In genomic region chr7:141338576-141339131, GRCm38 (mm10) we compare ENCODE assay signal across 8 mouse cellular contexts. TPM values are rescaled to one million over a fixed set of nuclear protein-coding genes. Genes with fewer than 3 reads are reported as not detected.
A peak's percentile ranks its signal among the peaks of the same experiment; 100 is the strongest.
DNase-seq lines count a peak whose midpoint lies in the region; ATAC-seq lines count a peak whose summit lies in the region.

Eps8l2 (plus strand) TSS chr7:141338880.

- peak within 1 kb of the TSS; percentile 53 for H3K9ac ChIP-seq in heart, embryonic 12.5 days
- H3K9ac ChIP-seq in kidney, embryonic 16.5 days (replicated peaks; ENCODE audit: low read length): peak within 1 kb of the TSS; percentile 73
- peak within 1 kb of the TSS; percentile 22; the same call in 1 of the 2 replicates for H3K9ac ChIP-seq in stomach, embryonic 15.5 days

- peak within 1 kb of the TSS; percentile 65 for H3K4me2 ChIP-seq in heart, embryonic 12.5 days
- H3K4me2 ChIP-seq in kidney, embryonic 16.5 days (replicated peaks; ENCODE audit: low read depth, low read length): peak within 1 kb of the TSS; percentile 63
- H3K4me2 ChIP-seq in stomach, embryonic 15.5 days: peak within 1 kb of the TSS; percentile 56

- 3% methylated on average over 23 of the region's 23 CpGs for WGBS in heart, embryonic 12.5 days
- 4% methylated on average over 23 of the region's 23 CpGs for WGBS in kidney, embryonic 16.5 days
- WGBS in stomach, embryonic 15.5 days: 6% methylated on average over 22 of the region's 23 CpGs

- peaks cover 8% of the 10 kb centered on the region for H3K4me1 ChIP-seq in heart, embryonic 12.5 days (replicated peaks)
- H3K4me1 ChIP-seq in kidney, embryonic 16.5 days (ENCODE audit: insufficient read depth, low read length): peaks cover 19% of the 10 kb centered on the region
- H3K4me1 ChIP-seq in stomach, embryonic 15.5 days: peaks cover 20% of the 10 kb centered on the region

- H3K27me3 ChIP-seq in heart, embryonic 12.5 days (replicated peaks): peaks cover 36% of the 10 kb centered on the region
- no peaks in the 10 kb centered on the region for H3K27me3 ChIP-seq in kidney, embryonic 16.5 days (ENCODE audit: insufficient read depth, low read length)
- no peaks in the 10 kb centered on the region; the same call in 1 of the 2 replicates for H3K27me3 ChIP-seq in stomach, embryonic 15.5 days (replicated peaks)

- H3K36me3 ChIP-seq in heart, embryonic 12.5 days: peaks cover 21% of the 10 kb centered on the region
- H3K36me3 ChIP-seq in kidney, embryonic 16.5 days (ENCODE audit: insufficient read depth, low read length): peaks cover 14% of the 10 kb centered on the region
- H3K36me3 ChIP-seq in stomach, embryonic 15.5 days: peaks cover 11% of the 10 kb centered on the region

- H3K9me3 ChIP-seq in heart, embryonic 12.5 days (replicated peaks): no peaks in the 10 kb centered on the region
- H3K9me3 ChIP-seq in kidney, embryonic 16.5 days (ENCODE audit: low read length): no peaks in the 10 kb centered on the region
- no peaks in the 10 kb centered on the region for H3K9me3 ChIP-seq in stomach, embryonic 15.5 days

- ATAC-seq in heart, embryonic 12.5 days (ENCODE audit: insufficient number of reproducible peaks, low FRiP score): peak; percentile 51
- ATAC-seq in kidney, embryonic 16.5 days (ENCODE audit: low FRiP score, low TSS enrichment): peak; percentile 89
- ATAC-seq in stomach, embryonic 15.5 days (ENCODE audit: insufficient read depth, low FRiP score, low read depth): peak; percentile 80

- no peak within 1 kb of the TSS for H3K27ac ChIP-seq in heart, embryonic 12.5 days (ENCODE audit: poor library complexity, severe bottlenecking)
- peak within 1 kb of the TSS; percentile 79 for H3K27ac ChIP-seq in kidney, embryonic 16.5 days (ENCODE audit: low read length)
- peak within 1 kb of the TSS; percentile 78 for H3K27ac ChIP-seq in stomach, embryonic 15.5 days

- intact Hi-C loops in left cerebral cortex, postnatal 4 days (cut with DNase I): no loop called here

- peak within 1 kb of the TSS; percentile 31 for H3K4me3 ChIP-seq in heart, embryonic 12.5 days
- H3K4me3 ChIP-seq in kidney, embryonic 16.5 days (ENCODE audit: low read length): peak within 1 kb of the TSS; percentile 47
- H3K4me3 ChIP-seq in stomach, embryonic 15.5 days (replicated peaks): peak within 1 kb of the TSS; percentile 41

- DNase-seq in A20 (ENCODE audit: low read depth, low spot score) (peak; percentile 26), R1 (ENCODE audit: low read depth, low spot score) (peak; percentile 43)
- peak; percentile 79 for DNase-seq in lung, postnatal 10 days
- no peak for DNase-seq in cerebellum, postnatal 25 days
- no peak for DNase-seq in left cerebral cortex, postnatal 4 days

RNA-seq across cellular contexts. Expression of gene Eps8l2, which starts in this region (rescaled TPM):
- polyA plus RNA-seq in heart, embryonic 12.5 days (2016; fragmentation: Nextera tagmentation; extraction: Ambion mirVana): 0.73 and 1.3 TPM in 2 replicates
- polyA plus RNA-seq in kidney, embryonic 16.5 days (2015; fragmentation: Nextera tagmentation; extraction: Ambion mirVana): 59.4 and 62.9 TPM in 2 replicates
- polyA plus RNA-seq in stomach, embryonic 15.5 days (2015; fragmentation: Nextera tagmentation; extraction: Ambion mirVana): 59.6 and 59.7 TPM in 2 replicates
- total RNA-seq in left cerebral cortex, postnatal 4 days (2021): under 1 TPM; 0.86 to 0.97 TPM

Comparison
In these comparisons a context has a peak if more than half of its experiments do, and no peak if none do; other contexts are left out.
1. RNA of gene Eps8l2 (polyA plus RNA-seq): 59.6 to 59.7 TPM in stomach, embryonic 15.5 days and 59.4 to 62.9 TPM in kidney, embryonic 16.5 days; 0.73 to 1.3 TPM in heart, embryonic 12.5 days; every median in the first group is over 10 times any median in the second.
2. DNase-seq: peak in A20 (single experiment), R1 (single experiment) and lung, postnatal 10 days (single experiment); none in cerebellum, postnatal 25 days (0 of 2) and left cerebral cortex, postnatal 4 days (single experiment).
3. H3K9ac ChIP-seq: peak in every context shown above with its lines; median percentile 73 in kidney, embryonic 16.5 days; 53 in heart, embryonic 12.5 days; 22 in stomach, embryonic 15.5 days.
4. Peak in every context shown above with its lines, with median percentiles within 50 percentile points of each other: ATAC-seq, H3K4me2 ChIP-seq and H3K4me3 ChIP-seq.